Mouse (Mus musculus): ENCODE measurements around the gene Olfr1018. TPM values are rescaled to one million over a fixed set of nuclear protein-coding genes. Genes with fewer than 3 reads are reported as not detected.

Gene Olfr1018
- polyA plus RNA-seq (2017; shearing (Covaris generic)) = not detected

DNA sequence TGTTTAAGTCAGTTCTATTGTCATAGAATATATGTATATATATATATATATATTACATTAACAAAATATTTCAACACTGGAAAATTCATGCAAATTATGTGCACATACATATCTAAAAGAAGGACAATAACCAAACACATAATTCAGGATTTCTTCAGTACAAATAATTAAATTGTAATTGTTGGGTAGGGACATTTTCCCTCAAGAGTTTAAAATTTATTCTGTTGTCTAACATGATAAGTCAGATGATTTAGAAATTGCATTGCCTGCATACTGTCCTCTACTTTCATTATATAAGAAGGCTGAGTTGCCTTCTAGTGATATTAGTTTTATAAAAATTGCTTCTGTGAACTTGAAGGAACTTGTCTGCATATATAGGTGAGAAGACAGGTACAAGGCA is at the start of gene Olfr1018:
Gene Olfr1018 (plus strand): TSS at position 301 of the 400 bp plus-strand sequence.
- no peak for ATAC-seq

GRCm38 (mm10) chr2:85772413-85772812 is 45.9 kb upstream of the Olfr1018 start, which contains the start of gene Olfr1014:
Olfr1014 (plus strand) TSS chr2:85772713.
- no peak for ATAC-seq

GRCm38 (mm10) chr2:85781717-85782116 is 36.6 kb upstream of the Olfr1018 start, which contains the start of gene Olfr1015:
Olfr1015 (plus strand) TSS chr2:85782017.
- ATAC-seq = no peak

DNA sequence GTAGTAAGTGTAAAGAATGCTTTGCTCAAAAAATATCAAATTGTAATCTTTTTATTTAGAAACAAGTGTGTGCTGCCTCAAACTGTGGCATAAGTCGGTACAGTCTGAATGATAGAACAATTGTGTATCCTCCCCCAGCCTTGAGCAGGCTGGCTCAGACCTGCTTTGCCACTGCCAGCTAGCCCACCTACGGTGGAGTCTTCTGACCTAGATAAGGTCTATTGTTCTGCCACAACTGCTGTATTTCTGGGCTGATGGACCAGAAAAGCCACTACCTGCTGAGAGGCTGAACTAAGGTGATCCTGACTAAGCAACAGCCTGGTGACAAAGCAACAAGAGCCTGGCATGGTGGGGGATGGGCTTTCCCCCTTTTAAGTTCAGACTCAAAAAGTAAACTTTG is 25.9 kb upstream of the Olfr1018 start:
- no peak for ATAC-seq

- ATAC-seq = no peak
Measured at GRCm38 (mm10) chr2:85802444-85802843, 15.8 kb upstream of the Olfr1018 start, which contains the start of gene Olfr1016. Olfr1016 (minus strand) TSS chr2:85802544.

DNA sequence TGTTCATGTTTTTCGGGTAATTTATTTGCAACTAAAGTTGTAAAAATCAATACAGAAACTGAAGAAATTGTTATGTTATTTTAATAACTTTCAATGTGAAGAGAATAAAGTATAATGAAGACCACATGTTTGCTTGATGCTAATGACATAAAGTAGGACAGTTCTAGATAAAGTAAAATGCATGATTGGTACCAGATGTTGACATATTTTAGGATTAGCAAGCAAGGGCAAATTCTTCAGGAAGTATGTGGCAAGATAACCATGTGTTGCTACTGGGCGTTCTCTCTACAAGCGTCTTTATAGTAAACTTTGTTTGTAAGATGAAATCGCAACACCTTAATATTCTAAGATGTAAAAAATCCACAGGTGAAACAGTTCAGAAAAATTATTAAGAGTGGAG is 13.8 kb upstream of the Olfr1018 start:
- ATAC-seq = no peak

DNA sequence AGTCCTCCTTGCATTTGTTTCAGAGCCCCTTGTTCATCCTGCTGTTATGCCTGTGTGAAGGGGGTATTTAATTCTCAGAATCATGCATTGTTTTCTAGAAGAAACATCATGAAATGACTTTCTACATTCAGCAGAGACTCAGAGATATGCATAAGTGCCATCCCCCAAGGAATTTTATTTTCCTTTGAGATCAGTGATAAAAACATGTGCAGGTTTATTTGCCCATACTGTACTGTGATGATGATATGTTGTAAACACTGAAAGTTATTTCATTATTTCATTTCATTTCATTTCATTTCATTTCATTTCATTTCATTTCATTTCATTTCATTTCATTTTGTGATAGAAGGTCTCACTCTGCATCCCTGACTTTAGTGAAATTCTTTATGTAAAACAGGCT is 27.1 kb downstream of the Olfr1018 start, which contains the start of gene Olfr1019:
Gene Olfr1019 (minus strand): TSS at position 101 of the 400 bp plus-strand sequence.
- ATAC-seq = no peak

DNA sequence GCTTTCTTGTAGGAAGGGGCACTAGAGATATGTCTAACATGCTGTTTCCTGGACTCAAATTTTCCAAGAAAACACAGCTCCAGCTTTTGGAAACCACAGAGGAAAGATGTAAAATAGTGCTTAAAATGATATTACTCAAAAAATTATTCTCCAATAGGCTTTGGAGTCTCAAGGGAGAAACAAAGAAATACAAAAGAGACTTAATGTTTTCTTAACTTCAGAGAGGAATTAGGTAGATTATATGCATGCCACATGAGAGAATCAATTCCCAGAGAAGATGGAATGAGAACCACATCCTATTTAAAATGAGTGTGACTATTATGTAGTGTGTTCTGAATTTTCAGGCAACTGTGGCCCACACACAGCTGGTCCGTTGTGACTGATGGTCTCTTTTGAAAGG is 28.5 kb downstream of the Olfr1018 start, which contains the start of gene Olfr1020:
Gene Olfr1020 (plus strand): TSS at position 301 of the 400 bp plus-strand sequence.
- ATAC-seq = no peak

DNA sequence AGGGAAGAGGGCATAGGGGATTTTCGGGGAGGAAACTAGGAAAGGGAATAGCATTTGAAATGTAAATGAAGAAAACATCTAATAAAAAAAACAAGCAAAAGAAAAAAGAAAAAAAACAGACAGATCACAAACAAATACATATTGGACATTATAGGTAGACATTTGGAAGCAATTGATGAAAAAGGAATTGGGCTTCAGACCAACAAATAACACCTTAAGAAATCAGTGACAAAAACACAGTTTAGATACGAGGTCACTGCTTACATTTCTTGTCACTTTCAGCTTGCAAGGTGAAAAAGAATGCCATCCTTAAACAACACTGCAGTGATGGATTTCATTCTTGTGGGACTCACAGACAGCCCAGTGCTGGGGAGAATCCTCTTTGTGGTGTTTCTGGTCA is 50.0 kb downstream of the Olfr1018 start, which contains the start of gene Olfr1022:
Gene Olfr1022 (plus strand): TSS at position 301 of the 400 bp plus-strand sequence.
- no peak for ATAC-seq

Other genes starting within 250 kb of the Olfr1018 start
- not detected for gene Olfr996, start 239.3 kb upstream of the Olfr1018 start, polyA plus RNA-seq (2017; shearing (Covaris generic))
- not detected for gene Olfr998, start 229.5 kb upstream of the Olfr1018 start, polyA plus RNA-seq (2017; shearing (Covaris generic))
- gene Olfr1000, start 206.6 kb upstream of the Olfr1018 start, polyA plus RNA-seq (2017; shearing (Covaris generic)) = not detected
- not detected for gene Olfr1002, start 167.8 kb upstream of the Olfr1018 start, polyA plus RNA-seq (2017; shearing (Covaris generic))
- gene Olfr154, start 154.0 kb upstream of the Olfr1018 start, polyA plus RNA-seq (2017; shearing (Covaris generic)) = not detected
- not detected for gene Olfr1006, start 139.7 kb upstream of the Olfr1018 start, polyA plus RNA-seq (2017; shearing (Covaris generic))
- not detected for gene Olfr1008, start 129.0 kb upstream of the Olfr1018 start, polyA plus RNA-seq (2017; shearing (Covaris generic))
- gene Olfr1009, start 103.1 kb upstream of the Olfr1018 start, polyA plus RNA-seq (2017; shearing (Covaris generic)) = not detected
- gene Olfr1012, start 55.7 kb upstream of the Olfr1018 start, polyA plus RNA-seq (2017; shearing (Covaris generic)) = not detected
- not detected for gene Olfr1013, start 51.4 kb upstream of the Olfr1018 start, polyA plus RNA-seq (2017; shearing (Covaris generic))
- not detected for gene Olfr1014, start 45.8 kb upstream of the Olfr1018 start, polyA plus RNA-seq (2017; shearing (Covaris generic))
- under 1 TPM in 1 of 2 experiments, not detected in 1; 0.13 TPM for gene Olfr1015, start 36.5 kb upstream of the Olfr1018 start, polyA plus RNA-seq (2017; shearing (Covaris generic))
- not detected for gene Olfr1016, start 15.9 kb upstream of the Olfr1018 start, polyA plus RNA-seq (2017; shearing (Covaris generic))
- not detected for gene Olfr1019, start 27.0 kb downstream of the Olfr1018 start, polyA plus RNA-seq (2017; shearing (Covaris generic))
- not detected for gene Olfr1020, start 28.6 kb downstream of the Olfr1018 start, polyA plus RNA-seq (2017; shearing (Covaris generic))
- gene Olfr1022, start 50.1 kb downstream of the Olfr1018 start, polyA plus RNA-seq (2017; shearing (Covaris generic)) = not detected
- gene Olfr1023, start 67.2 kb downstream of the Olfr1018 start, polyA plus RNA-seq (2017; shearing (Covaris generic)) = not detected
- gene Olfr1024, start 86.6 kb downstream of the Olfr1018 start, polyA plus RNA-seq (2017; shearing (Covaris generic)) = not detected
- gene Olfr1025-ps1, start 96.7 kb downstream of the Olfr1018 start, polyA plus RNA-seq (2017; shearing (Covaris generic)) = not detected
- not detected for gene Olfr1026, start 103.1 kb downstream of the Olfr1018 start, polyA plus RNA-seq (2017; shearing (Covaris generic))
- not detected for gene Olfr1028, start 132.0 kb downstream of the Olfr1018 start, polyA plus RNA-seq (2017; shearing (Covaris generic))
- not detected for gene Olfr1029, start 155.4 kb downstream of the Olfr1018 start, polyA plus RNA-seq (2017; shearing (Covaris generic))
- gene Olfr1030, start 160.8 kb downstream of the Olfr1018 start, polyA plus RNA-seq (2017; shearing (Covaris generic)) = not detected
- gene Olfr1031, start 171.8 kb downstream of the Olfr1018 start, polyA plus RNA-seq (2017; shearing (Covaris generic)) = not detected
- gene Olfr1032, start 187.1 kb downstream of the Olfr1018 start, polyA plus RNA-seq (2017; shearing (Covaris generic)) = not detected
- gene Olfr1033, start 202.2 kb downstream of the Olfr1018 start, polyA plus RNA-seq (2017; shearing (Covaris generic)) = 1 to 10 TPM in 1 of 2 experiments, not detected in 1; 1.2 TPM
- not detected for gene Olfr1034, start 227.4 kb downstream of the Olfr1018 start, polyA plus RNA-seq (2017; shearing (Covaris generic))

Data from activated CD4-positive, CD25-positive, alpha-beta regulatory T cell, adult 4 months (primary cell).